Mouse (Mus musculus): Measurements from ENCODE around the gene Iffo2.

The Iffo2 gene

GRCm38 (mm10) chr4:139608975-139609374, 78.6 kb downstream of the Iffo2 start:
- DNase-seq (ENCODE audit: low read depth): no peak

- DNase-seq (ENCODE audit: low read depth): no peak
Measured at GRCm38 (mm10) chr4:139610954-139611353, 80.6 kb downstream of the Iffo2 start.

- peak; percentile 89 for DNase-seq (ENCODE audit: low read depth)
Measured at GRCm38 (mm10) chr4:139611542-139611953, 81.2 kb downstream of the Iffo2 start.

GRCm38 (mm10) chr4:139614524-139615260, 84.3 kb downstream of the Iffo2 start:
- DNase-seq (ENCODE audit: low read depth): no peak

GRCm38 (mm10) chr4:139616276-139617000, 86.1 kb downstream of the Iffo2 start:
- peak; percentile 80 for DNase-seq (ENCODE audit: low read depth)

- no peak for DNase-seq (ENCODE audit: low read depth)
Measured at GRCm38 (mm10) chr4:139617001-139617364, 86.6 kb downstream of the Iffo2 start.

GRCm38 (mm10) chr4:139619765-139620164, 89.4 kb downstream of the Iffo2 start:
- no peak for DNase-seq (ENCODE audit: low read depth)

- peak; percentile 96 for DNase-seq (ENCODE audit: low read depth)
Measured at GRCm38 (mm10) chr4:139622373-139623282, 92.3 kb downstream of the Iffo2 start, which contains the start of gene Aldh4a1. Gene Aldh4a1, plus strand, starts transcription at chr4:139622866.

GRCm38 (mm10) chr4:139623434-139624115, 93.2 kb downstream of the Iffo2 start:
- DNase-seq (ENCODE audit: low read depth): no peak

- no peak for DNase-seq (ENCODE audit: low read depth)
Measured at GRCm38 (mm10) chr4:139624116-139624489, 93.8 kb downstream of the Iffo2 start.

GRCm38 (mm10) chr4:139624706-139625105, 94.4 kb downstream of the Iffo2 start:
- no peak for DNase-seq (ENCODE audit: low read depth)

GRCm38 (mm10) chr4:139627361-139627760, 97.0 kb downstream of the Iffo2 start:
- no peak for DNase-seq (ENCODE audit: low read depth)

- DNase-seq (ENCODE audit: low read depth): no peak
Measured at GRCm38 (mm10) chr4:139630171-139630570, 99.8 kb downstream of the Iffo2 start.

GRCm38 (mm10) chr4:139631141-139631540, 100.8 kb downstream of the Iffo2 start:
- DNase-seq (ENCODE audit: low read depth): no peak

GRCm38 (mm10) chr4:139631569-139632253, 101.4 kb downstream of the Iffo2 start:
- DNase-seq (ENCODE audit: low read depth): no peak

GRCm38 (mm10) chr4:139632254-139632580, 101.9 kb downstream of the Iffo2 start:
- DNase-seq (ENCODE audit: low read depth): no peak

GRCm38 (mm10) chr4:139636373-139636772, 106.0 kb downstream of the Iffo2 start:
- DNase-seq (ENCODE audit: low read depth): peak; percentile 82

GRCm38 (mm10) chr4:139637847-139638246, 107.5 kb downstream of the Iffo2 start:
- no peak for DNase-seq (ENCODE audit: low read depth)

- no peak for DNase-seq (ENCODE audit: low read depth)
Measured at GRCm38 (mm10) chr4:139638356-139638755, 108.0 kb downstream of the Iffo2 start.

- DNase-seq (ENCODE audit: low read depth): no peak
Measured at GRCm38 (mm10) chr4:139639801-139640200, 109.5 kb downstream of the Iffo2 start.

- DNase-seq (ENCODE audit: low read depth): no peak
Measured at GRCm38 (mm10) chr4:139640333-139640732, 110.0 kb downstream of the Iffo2 start.
